Mouse (Mus musculus) heart, postnatal 0 days (tissue): ENCODE results near the gene Adcy2.

Source experiments
- CTCF ChIP-seq: IDR thresholded peaks from 2 replicates; pipeline ENCODE4 v1.5.1; 2016; ENCODE audit warnings: antibody characterized with exemption, control low read depth, low read depth
- EP300 ChIP-seq: IDR thresholded peaks from 2 replicates; pipeline ENCODE4 v1.6.1; 2016; ENCODE audit warnings: antibody characterized with exemption, low read depth

DNA sequence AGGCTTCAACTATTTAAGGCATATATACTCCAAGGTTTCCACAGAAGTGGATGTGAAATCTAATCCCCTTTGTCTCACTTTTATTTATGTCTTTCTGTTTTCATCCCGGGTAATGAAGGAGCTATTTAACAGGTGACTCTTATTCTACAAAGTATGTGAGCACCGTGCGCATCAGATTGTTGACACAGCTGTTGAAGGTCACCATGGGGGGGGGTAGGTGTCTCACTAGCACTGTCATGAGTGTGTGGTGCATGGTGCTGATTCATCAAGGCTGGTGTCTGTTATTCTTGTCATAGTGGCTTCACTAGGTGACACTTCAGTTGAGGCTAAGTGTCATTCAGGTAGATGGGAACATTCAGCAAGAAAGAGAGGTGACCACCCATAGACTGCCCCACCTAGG, 234.7 kb downstream of the Adcy2 start:
- no peak for TF ChIP-seq CTCF
- no peak for TF ChIP-seq EP300
